Mouse (Mus musculus): ENCODE measurements around the gene A930009A15Rik. TPM values are rescaled to one million over a fixed set of nuclear protein-coding genes. Genes with fewer than 3 reads are reported as not detected.

Gene A930009A15Rik
- not detected in 2 replicates for total RNA-seq (2021)
- long read RNA-seq: 0 reads

GRCm38 (mm10) chr10:115569712-115570491 lies at the start of gene A930009A15Rik:
Gene A930009A15Rik, plus strand, starts transcription at chr10:115569986.
- no peak for DNase-seq

DNA sequence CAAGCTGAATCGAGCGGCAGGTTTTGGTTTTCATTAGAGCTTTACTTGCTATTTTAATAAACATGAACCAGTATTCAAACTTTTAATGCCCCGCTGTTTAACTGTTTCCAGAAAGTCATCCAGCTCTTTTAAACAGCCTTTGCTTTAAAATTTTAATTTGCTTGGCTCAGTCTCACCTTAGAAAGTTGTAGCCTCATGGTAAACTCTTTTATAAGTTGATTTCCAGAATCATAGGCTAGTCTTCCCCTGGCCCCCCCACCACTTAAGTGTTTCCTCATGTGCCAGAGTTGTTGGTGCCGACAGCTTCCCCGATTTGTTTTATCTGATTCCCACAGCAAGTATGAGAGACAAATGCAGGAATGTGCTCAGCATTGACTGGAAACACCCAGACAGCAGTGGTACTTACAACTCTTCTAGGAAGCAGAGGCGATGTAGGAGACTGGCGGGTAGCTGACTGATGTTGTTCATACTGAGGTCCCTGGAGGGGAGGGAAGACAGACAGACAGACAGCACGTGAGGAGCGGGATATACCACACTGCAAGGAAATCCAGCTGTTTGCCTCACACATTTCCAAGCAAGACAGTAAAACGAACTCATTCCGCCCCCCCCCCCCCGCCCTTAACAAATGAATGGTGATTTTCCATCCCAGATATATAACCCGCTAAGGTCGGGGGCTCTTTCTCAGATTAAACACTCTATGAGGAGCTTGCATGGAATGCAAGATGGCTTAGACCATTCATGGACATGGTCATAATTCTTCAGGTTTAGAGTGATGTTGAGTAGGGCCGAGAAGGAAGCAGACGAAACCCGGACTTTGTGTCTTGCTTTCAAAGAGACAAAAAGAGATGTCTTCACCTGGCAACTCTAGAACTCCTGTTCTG lies 49.3 kb upstream of the A930009A15Rik start:
- DNase-seq: no peak

GRCm38 (mm10) chr10:115521081-115521451 lies 48.7 kb upstream of the A930009A15Rik start:
- DNase-seq: no peak

DNA sequence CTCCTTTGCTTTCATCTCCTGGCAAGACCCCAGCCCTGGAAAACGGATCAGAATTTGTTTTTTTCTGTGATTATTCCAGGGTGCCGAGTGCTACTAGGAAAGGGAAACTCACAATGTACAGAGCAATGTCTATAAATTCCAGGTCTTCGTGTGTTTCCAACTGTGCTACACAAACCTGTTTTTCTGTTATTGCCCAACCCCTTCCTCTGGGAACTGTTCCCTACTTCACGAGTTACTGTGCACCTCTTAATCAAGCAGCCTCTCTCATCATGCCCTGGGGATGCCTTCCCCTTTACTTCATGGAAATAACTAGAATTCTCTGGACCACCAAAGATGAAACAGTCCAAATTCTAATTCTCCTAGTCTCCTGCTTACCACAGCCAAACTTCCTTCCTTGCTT lies 40.9 kb upstream of the A930009A15Rik start:
- DNase-seq: no peak

GRCm38 (mm10) chr10:115529768-115530167 lies 40.0 kb upstream of the A930009A15Rik start:
- no peak for DNase-seq

DNA sequence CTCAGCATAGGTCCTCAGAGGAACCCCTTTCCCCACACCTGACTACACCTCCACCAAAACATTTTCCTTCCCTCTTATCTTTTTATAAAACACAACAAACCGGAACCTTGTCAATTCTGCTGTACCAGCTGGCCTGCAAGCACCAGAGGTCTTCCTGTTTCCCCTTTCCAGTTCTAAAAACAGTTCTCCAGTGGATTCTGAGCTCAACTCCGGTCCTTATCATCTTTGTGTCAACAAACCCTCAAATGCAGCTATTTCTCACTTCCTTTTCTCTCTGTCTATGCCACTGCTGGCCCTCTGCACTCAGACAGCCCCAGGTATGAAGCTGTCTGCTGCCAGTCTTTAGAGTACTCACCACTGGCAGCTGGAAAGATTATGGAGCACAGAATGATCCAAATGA lies 39.0 kb upstream of the A930009A15Rik start:
- no peak for DNase-seq

- no peak for DNase-seq
Measured at GRCm38 (mm10) chr10:115542917-115543316, 26.9 kb upstream of the A930009A15Rik start.

DNA sequence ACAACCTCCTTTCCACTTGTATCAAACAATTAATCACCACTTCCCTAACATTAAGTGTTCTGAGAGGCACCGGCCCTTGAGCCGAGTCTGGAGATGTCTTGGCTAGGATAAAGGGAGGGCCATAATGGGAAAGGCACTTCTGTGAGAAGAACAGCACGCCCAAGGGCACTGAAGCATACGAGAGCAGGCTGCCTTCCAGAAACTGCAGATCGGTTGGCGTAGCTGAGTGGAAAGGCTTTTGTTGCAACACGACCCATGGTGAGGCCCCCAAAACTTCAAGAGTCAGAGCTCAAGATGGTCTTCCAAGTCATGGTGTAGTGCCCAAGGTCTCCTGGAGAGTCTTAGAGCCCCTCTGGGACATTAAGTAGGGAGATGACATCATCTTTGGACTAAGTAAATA lies 19.5 kb upstream of the A930009A15Rik start:
- DNase-seq: no peak

GRCm38 (mm10) chr10:115551069-115551468 lies 18.7 kb upstream of the A930009A15Rik start:
- no peak for DNase-seq

DNA sequence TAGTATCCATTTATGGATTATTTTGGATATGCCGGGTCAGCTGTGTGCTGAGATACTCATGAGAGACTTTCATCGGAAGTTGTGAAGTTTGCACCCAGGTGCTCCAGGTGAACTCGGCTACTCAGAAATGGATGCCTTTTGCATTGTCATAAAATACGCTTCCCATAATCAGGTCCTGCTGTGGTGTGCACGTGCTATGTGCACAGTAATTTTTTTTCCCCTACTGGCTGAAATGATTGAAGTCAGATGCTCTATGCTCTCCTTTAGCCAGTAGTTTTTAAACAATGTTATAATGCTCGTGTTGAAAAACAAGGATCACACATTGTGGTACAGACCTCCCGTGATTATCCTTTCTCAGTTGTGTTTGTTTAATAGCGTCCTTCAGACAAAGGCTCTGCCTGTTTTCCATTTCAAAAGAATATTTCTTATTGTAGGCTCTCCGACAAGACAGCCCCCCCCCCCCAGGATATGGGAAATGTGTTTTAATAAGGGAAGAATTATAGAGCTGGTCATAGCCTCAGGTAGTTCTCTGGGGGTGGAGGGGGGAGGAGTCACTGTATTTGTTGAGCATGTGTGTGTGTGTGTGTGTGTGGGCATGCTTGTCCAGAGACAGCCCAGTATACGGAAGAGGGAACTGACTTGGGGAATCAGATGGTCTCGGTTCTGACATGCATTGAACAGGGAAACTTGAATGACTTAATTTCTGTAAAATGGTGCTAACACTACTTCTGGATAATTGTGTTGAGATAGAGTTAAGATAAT lies 16.3 kb upstream of the A930009A15Rik start:
- no peak for DNase-seq

GRCm38 (mm10) chr10:115555191-115555765 lies 14.5 kb upstream of the A930009A15Rik start:
- DNase-seq: no peak

- no peak for DNase-seq
Measured at GRCm38 (mm10) chr10:115556738-115557242, 13.0 kb upstream of the A930009A15Rik start.

GRCm38 (mm10) chr10:115561136-115561880 lies 8.5 kb upstream of the A930009A15Rik start:
- DNase-seq: no peak

- no peak for DNase-seq
Measured at GRCm38 (mm10) chr10:115562911-115563686, 6.7 kb upstream of the A930009A15Rik start.

- DNase-seq: no peak
Measured at GRCm38 (mm10) chr10:115563961-115564360, 5.8 kb upstream of the A930009A15Rik start.

GRCm38 (mm10) chr10:115570577-115570976 lies 791 bp downstream of the A930009A15Rik start:
- DNase-seq: no peak

- DNase-seq: no peak
Measured at GRCm38 (mm10) chr10:115571317-115571716, 1.5 kb downstream of the A930009A15Rik start.

DNA sequence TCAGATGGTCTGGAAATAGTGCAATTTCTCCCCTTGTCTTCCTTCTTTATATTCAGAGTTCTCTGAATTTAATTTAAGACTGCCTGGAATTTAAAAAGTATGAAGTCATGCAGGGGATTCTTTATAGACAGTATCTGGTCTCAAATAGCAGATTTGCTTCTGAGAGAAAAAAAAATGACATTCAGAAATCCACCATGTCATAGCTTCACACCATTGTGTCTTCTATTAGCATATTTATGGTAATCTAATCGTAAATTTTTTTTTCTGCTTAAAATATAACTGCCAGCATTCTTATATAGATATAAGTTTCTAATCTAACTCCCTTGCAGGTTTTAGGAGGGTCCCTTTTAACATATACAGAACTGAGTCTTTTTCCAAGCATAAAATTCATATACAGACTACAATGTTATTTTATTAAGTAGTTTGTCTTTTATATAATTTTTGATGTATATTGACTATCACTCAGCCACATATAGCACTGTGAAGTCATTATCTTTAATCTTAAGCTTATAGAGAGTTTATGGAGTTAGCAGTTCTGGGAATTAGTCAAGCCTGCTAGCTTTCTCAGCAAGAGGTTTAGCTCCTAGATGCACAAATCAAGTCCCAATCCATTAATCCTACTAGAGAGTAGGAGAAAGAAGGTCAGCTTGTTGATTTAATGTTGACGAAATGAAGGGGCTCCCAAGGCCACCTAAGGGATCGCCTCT lies 2.1 kb downstream of the A930009A15Rik start:
- no peak for DNase-seq

- DNase-seq: no peak
Measured at GRCm38 (mm10) chr10:115579076-115579475, 9.3 kb downstream of the A930009A15Rik start.

- DNase-seq: no peak
Measured at GRCm38 (mm10) chr10:115579494-115579893, 9.7 kb downstream of the A930009A15Rik start.

Data from adrenal gland, postnatal 25 days (tissue).